In the genomic region with DNA sequence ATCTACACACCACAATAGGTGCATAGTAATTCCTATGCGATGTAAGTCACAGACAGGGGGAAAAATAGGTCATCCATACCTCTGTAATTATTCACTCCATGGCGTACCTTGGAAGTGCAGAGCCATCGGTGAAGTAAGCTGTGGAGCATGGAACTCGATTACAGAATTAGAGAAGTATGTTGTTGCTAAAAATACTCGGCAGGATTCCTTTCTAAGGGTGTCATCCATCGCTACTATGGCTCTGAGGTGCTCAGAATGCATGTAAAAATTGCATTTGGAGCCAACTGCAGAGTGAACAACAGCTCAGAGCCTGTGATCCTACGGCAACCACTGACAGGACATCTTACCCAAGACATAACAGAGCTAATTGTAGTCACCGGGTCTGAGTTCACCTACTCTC, we compare ENCODE assay signal across 31 mouse cellular contexts.
A peak's percentile ranks its signal among the peaks of the same experiment; 100 is the strongest.
DNase-seq lines count a peak whose midpoint lies in the region; ATAC-seq and TF ChIP-seq lines count a peak whose summit lies in the region.
"Had no signal": no experiment of that assay in that cellular context is flagged by ENCODE, and none has a peak within 500 bp of the region (broad histone marks: within the 10 kb centered on the region; RNA-seq: fewer than 3 reads in every experiment).

No protein-coding gene starts in this region.

- ATAC-seq in frontal cortex, adult (ENCODE audit: low TSS enrichment), result 0 out of 2 replicates have a peak, but pooled peaks have one; percentile 15
- no peak for ATAC-seq in heart, embryonic 13.5 days (ENCODE audit: extremely low read depth, insufficient number of reproducible peaks, low FRiP score, low TSS enrichment)
- ATAC-seq in lung, postnatal 0 days, result 0 out of 2 replicates have a peak, but pooled peaks have one; percentile 8
- no peak; the same call in 1 of the 2 replicates for ATAC-seq in stomach, postnatal 0 days (ENCODE audit: low FRiP score, low TSS enrichment)
- ATAC-seq: CD4-positive, CD25-positive, alpha-beta regulatory T cell, adult 4 months; forebrain, embryonic 15.5 days; midbrain, embryonic 15.5 days had no signal

- peaks cover 72% of the 10 kb centered on the region for H3K4me1 ChIP-seq in heart, embryonic 13.5 days
- H3K4me1 ChIP-seq in lung, postnatal 0 days (ENCODE audit: insufficient read depth, low read depth, low read length), result peaks cover 11% of the 10 kb centered on the region; the same call in 1 of the 2 replicates
- H3K4me1 ChIP-seq in stomach, postnatal 0 days (replicated peaks; ENCODE audit: control insufficient read depth, insufficient read depth), result peaks cover 10% of the 10 kb centered on the region

- peak; percentile 35; the same call in 1 of the 2 replicates for TF ChIP-seq EP300 in lung, postnatal 0 days (IDR thresholded peaks at IDR 0.05)
- TF ChIP-seq EP300 in stomach, postnatal 0 days (optimal IDR thresholded peaks at IDR 0.05), result no peak

- DNase-seq in frontal cortex, postnatal 36 days (ENCODE audit: low spot score in 2 of 2), result no peak
- DNase-seq in heart, adult 9 months (ENCODE audit: low spot score in 2 of 2), result no peak
- DNase-seq in lung, postnatal 0 days (ENCODE audit: low spot score), result no peak
- DNase-seq in lung, postnatal 4 days, result no peak
- DNase-seq in stomach, postnatal 0 days (ENCODE audit: low spot score), result no peak
- DNase-seq in adrenal gland, postnatal 4 days (ENCODE audit: low spot score in 2 of 2), result no peak
- DNase-seq: adrenal gland, adult 8-10 months; cerebellum, adult 2 months; cerebellum, postnatal 25 days; kidney, adult 2 months; layer of hippocampus, adult 9-11 months; left cerebral cortex, postnatal 4 days; lung, embryonic 14.5 days; lung, postnatal 36 days; retina, postnatal 1 day; right cerebral cortex, postnatal 25 days; spleen, adult 18-20 months; thymus, postnatal 14 days had no signal

- 34% methylated on average over 8 of the region's 8 CpGs for WGBS in heart, embryonic 13.5 days
- 70% methylated on average over 8 of the region's 8 CpGs for WGBS in lung, postnatal 0 days
- WGBS in stomach, postnatal 0 days, result 68% methylated on average over 8 of the region's 8 CpGs

- H3K9me3 ChIP-seq in heart, embryonic 13.5 days, result no peaks in the 10 kb centered on the region
- H3K9me3 ChIP-seq in lung, postnatal 0 days (ENCODE audit: low read length), result no peaks in the 10 kb centered on the region
- H3K9me3 ChIP-seq in stomach, postnatal 0 days (ENCODE audit: control insufficient read depth, low read length), result no peaks in the 10 kb centered on the region
- H3K9me3 ChIP-seq: embryonic facial prominence, embryonic 13.5 days; forebrain, embryonic 15.5 days; hindbrain, embryonic 12.5 days; limb, embryonic 15.5 days; midbrain, embryonic 15.5 days; neural tube, embryonic 13.5 days had no signal

- peak overlapping the region; percentile 97 for H3K27ac ChIP-seq in heart, embryonic 13.5 days (replicated peaks)
- no peak overlapping the region for H3K27ac ChIP-seq in lung, postnatal 0 days (ENCODE audit: low read length)
- H3K27ac ChIP-seq in stomach, postnatal 0 days (replicated peaks), result peak overlapping the region; percentile 20; the same call in 1 of the 2 replicates
- H3K27ac ChIP-seq: embryonic facial prominence, embryonic 13.5 days; forebrain, embryonic 15.5 days; hindbrain, embryonic 12.5 days; kidney, postnatal 0 days; left cerebral cortex, adult 2 months; liver, embryonic 14.5 days; midbrain, embryonic 15.5 days; neural tube, embryonic 13.5 days had no signal

- TF ChIP-seq CTCF in lung, postnatal 0 days (IDR thresholded peaks at IDR 0.05), result no peak
- TF ChIP-seq CTCF in stomach, postnatal 0 days (IDR thresholded peaks at IDR 0.05; ENCODE audit: low read depth), result no peak

- H3K27me3 ChIP-seq in heart, embryonic 13.5 days (replicated peaks), result no peaks in the 10 kb centered on the region
- H3K27me3 ChIP-seq in lung, postnatal 0 days (replicated peaks; ENCODE audit: insufficient read depth, low read length), result no peaks in the 10 kb centered on the region
- no peaks in the 10 kb centered on the region for H3K27me3 ChIP-seq in stomach, postnatal 0 days (ENCODE audit: control insufficient read depth, insufficient read depth, low read length)
- H3K27me3 ChIP-seq: embryonic facial prominence, embryonic 13.5 days; forebrain, embryonic 15.5 days; hindbrain, embryonic 12.5 days; limb, embryonic 15.5 days; midbrain, embryonic 15.5 days; neural tube, embryonic 13.5 days had no signal

- H3K9ac ChIP-seq in heart, embryonic 13.5 days, result peak overlapping the region; percentile 73
- H3K9ac ChIP-seq in lung, postnatal 0 days (replicated peaks; ENCODE audit: low read depth), result no peak overlapping the region
- H3K9ac ChIP-seq in stomach, postnatal 0 days (ENCODE audit: low read length), result no peak overlapping the region
- H3K9ac ChIP-seq: embryonic facial prominence, embryonic 13.5 days; forebrain, embryonic 15.5 days; hindbrain, embryonic 12.5 days; limb, embryonic 15.5 days; liver, embryonic 14.5 days; lung, embryonic 14.5 days; midbrain, embryonic 15.5 days; neural tube, embryonic 13.5 days had no signal

- peak overlapping the region; percentile 34 for H3K4me3 ChIP-seq in heart, embryonic 13.5 days
- no peak overlapping the region for H3K4me3 ChIP-seq in lung, postnatal 0 days (ENCODE audit: low read depth, low read length)
- no peak overlapping the region for H3K4me3 ChIP-seq in stomach, postnatal 0 days (ENCODE audit: low read depth, low read length)
- H3K4me3 ChIP-seq: embryonic facial prominence, embryonic 13.5 days; forebrain, embryonic 15.5 days; hindbrain, embryonic 12.5 days; left cerebral cortex, adult 2 months; limb, embryonic 15.5 days; midbrain, embryonic 15.5 days; myocyte; neural tube, embryonic 13.5 days had no signal

- peak overlapping the region; percentile 61 for H3K4me2 ChIP-seq in heart, embryonic 13.5 days
- H3K4me2 ChIP-seq in lung, postnatal 0 days (replicated peaks; ENCODE audit: low read depth, low read length), result no peak overlapping the region
- no peak overlapping the region for H3K4me2 ChIP-seq in stomach, postnatal 0 days (replicated peaks; ENCODE audit: low read depth)
- H3K4me2 ChIP-seq: embryonic facial prominence, embryonic 13.5 days; forebrain, embryonic 15.5 days; hindbrain, embryonic 12.5 days; limb, embryonic 15.5 days; lung, embryonic 14.5 days; midbrain, embryonic 15.5 days; neural tube, embryonic 13.5 days had no signal

- H3K36me3 ChIP-seq in heart, embryonic 13.5 days, result no peaks in the 10 kb centered on the region
- no peaks in the 10 kb centered on the region for H3K36me3 ChIP-seq in lung, postnatal 0 days (ENCODE audit: insufficient read depth, low read length)
- no peaks in the 10 kb centered on the region for H3K36me3 ChIP-seq in stomach, postnatal 0 days (ENCODE audit: control insufficient read depth, insufficient read depth, low read length)
- H3K36me3 ChIP-seq: embryonic facial prominence, embryonic 13.5 days; forebrain, embryonic 15.5 days; hindbrain, embryonic 12.5 days; limb, embryonic 15.5 days; midbrain, embryonic 15.5 days; neural tube, embryonic 13.5 days had no signal

Comparison
In these comparisons a context has a peak if more than half of its experiments do, and no peak if none do; other contexts are left out.
1. ATAC-seq: peak in frontal cortex, adult (single experiment) and lung, postnatal 0 days (single experiment); none in heart, embryonic 13.5 days (single experiment) and stomach, postnatal 0 days (single experiment).